Mouse (Mus musculus) small intestine, adult 2 months (tissue): ENCODE data around the gene Cracr2a.

Experiments
- CTCF ChIP-seq: fragments of 200-500 bp; IDR thresholded peaks from 2 replicates; pipeline ENCODE4 v1.5.1; 2012; ENCODE audit warnings: low read depth, mild to moderate bottlenecking, control low read depth, inconsistent platforms, low read length, moderate library complexity, mixed read lengths; ENCODE audit not compliant: insufficient replicate concordance, insufficient read length; ENCODE audit errors: extremely low read depth
- POLR2A ChIP-seq: fragments of 200-500 bp; IDR thresholded peaks from 2 replicates; pipeline ENCODE4 v1.6.1; 2012; ENCODE audit warnings: low read depth, mild to moderate bottlenecking, control low read depth, inconsistent platforms, low read length, moderate library complexity

GRCm38 (mm10) chr6:127575194-127575593 lies 14.1 kb downstream of the Cracr2a start:
- TF ChIP-seq POLR2A, result no peak
- TF ChIP-seq CTCF, result no peak
